In genomic region chr10:75178911-75179310, GRCm38 (mm10) we compare ENCODE assay signal across 24 mouse cellular contexts.
"Had no signal": no experiment of that assay in that cellular context is flagged by ENCODE, and none has a peak within 500 bp of the region (broad histone marks: within the 10 kb centered on the region; RNA-seq: fewer than 3 reads in every experiment).

No protein-coding gene starts in this region.

- H3K9me3 ChIP-seq: heart, embryonic 15.5 days; hindbrain, embryonic 13.5 days; hindbrain, embryonic 15.5 days; kidney, embryonic 15.5 days; limb, embryonic 13.5 days; limb, embryonic 15.5 days; liver, embryonic 12.5 days had no signal

- H3K9ac ChIP-seq: heart, embryonic 13.5 days; heart, embryonic 15.5 days; hindbrain, embryonic 13.5 days; hindbrain, embryonic 15.5 days; kidney, embryonic 15.5 days; limb, embryonic 13.5 days; limb, embryonic 15.5 days; liver, embryonic 12.5 days; liver, embryonic 14.5 days had no signal

- DNase-seq: gastrocnemius, postnatal 14 days; gastrocnemius, postnatal 36 days; heart, adult 18-20 months; kidney, adult 11 months; kidney, adult 2 months; kidney, adult 9 months; kidney, postnatal 14 days; kidney, postnatal 36 days; layer of hippocampus, adult 9-11 months; layer of hippocampus, postnatal 36 days; left cerebral cortex, postnatal 4 days had no signal

- H3K4me1 ChIP-seq: hindbrain, embryonic 13.5 days; hindbrain, embryonic 15.5 days; limb, embryonic 13.5 days; limb, embryonic 15.5 days had no signal

- H3K27ac ChIP-seq: heart, embryonic 13.5 days; heart, embryonic 15.5 days; hindbrain, embryonic 13.5 days; hindbrain, embryonic 15.5 days; hindbrain, postnatal 0 days; kidney, embryonic 15.5 days; kidney, postnatal 0 days; limb, embryonic 13.5 days; limb, embryonic 15.5 days; liver, embryonic 12.5 days; liver, embryonic 14.5 days had no signal

- ATAC-seq: hindbrain, postnatal 0 days; intestine, embryonic 16.5 days; liver, embryonic 12.5 days had no signal

- H3K4me3 ChIP-seq: heart, embryonic 13.5 days; heart, embryonic 15.5 days; hindbrain, embryonic 13.5 days; hindbrain, embryonic 15.5 days; kidney, embryonic 15.5 days; limb, embryonic 13.5 days; limb, embryonic 15.5 days; liver, embryonic 12.5 days had no signal

- H3K27me3 ChIP-seq: heart, embryonic 13.5 days; heart, embryonic 15.5 days; hindbrain, embryonic 13.5 days; hindbrain, embryonic 15.5 days; kidney, embryonic 15.5 days; limb, embryonic 13.5 days; limb, embryonic 15.5 days; liver, embryonic 12.5 days had no signal

- H3K4me2 ChIP-seq: heart, embryonic 11.5 days; heart, embryonic 13.5 days; heart, embryonic 15.5 days; hindbrain, embryonic 13.5 days; hindbrain, embryonic 15.5 days; kidney, embryonic 15.5 days; limb, embryonic 13.5 days; limb, embryonic 15.5 days; liver, embryonic 12.5 days had no signal
